ENCODE assay signal across 27 mouse cellular contexts in the genomic region with DNA sequence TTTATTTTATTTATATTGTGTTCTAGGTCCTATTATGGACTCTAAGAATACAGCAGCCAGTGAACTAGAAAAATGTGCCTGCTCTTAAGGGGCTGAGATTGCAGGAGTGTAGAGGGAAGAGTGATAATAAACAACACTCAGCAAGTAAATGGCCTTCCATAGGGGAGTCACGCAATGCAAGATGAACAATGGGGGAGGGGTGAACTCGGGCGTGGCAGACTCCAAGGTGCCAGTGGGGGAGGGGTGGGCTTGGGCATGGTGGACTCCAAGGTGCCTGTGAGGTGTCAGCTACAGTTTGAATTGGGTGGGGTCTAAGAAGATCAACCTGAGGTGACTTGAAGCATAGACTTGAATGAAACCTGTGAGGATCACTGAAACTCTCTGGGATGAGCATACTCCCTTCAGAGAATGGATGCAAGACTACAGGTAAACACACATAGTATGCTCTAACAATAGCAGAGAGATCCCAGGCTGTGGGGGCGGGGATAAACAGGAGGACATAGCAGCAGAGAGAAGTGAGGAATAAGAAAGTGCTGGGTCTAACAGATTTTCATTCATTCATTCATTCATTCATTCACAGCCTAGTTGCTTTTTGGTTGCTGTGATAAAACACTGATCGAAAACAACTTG.
"Had no signal": no experiment of that assay in that cellular context is flagged by ENCODE, and none has a peak within 500 bp of the region (broad histone marks: within the 10 kb centered on the region; RNA-seq: fewer than 3 reads in every experiment).

No protein-coding gene starts in this region.

- H3K4me1 ChIP-seq: hindbrain, embryonic 12.5 days; intestine, embryonic 15.5 days; limb, embryonic 15.5 days; liver, embryonic 12.5 days had no signal

- H3K4me2 ChIP-seq: heart, embryonic 12.5 days; hindbrain, embryonic 12.5 days; hindbrain, embryonic 14.5 days; intestine, embryonic 15.5 days; kidney, embryonic 15.5 days; limb, embryonic 13.5 days; limb, embryonic 15.5 days; liver, embryonic 12.5 days had no signal

- H3K27me3 ChIP-seq: heart, embryonic 12.5 days; hindbrain, embryonic 12.5 days; intestine, embryonic 15.5 days; kidney, embryonic 15.5 days; limb, embryonic 13.5 days; limb, embryonic 15.5 days; liver, embryonic 12.5 days had no signal

- H3K4me3 ChIP-seq: gastrocnemius, adult 2 months; heart, adult 2 months; heart, embryonic 10.5 days; heart, embryonic 12.5 days; hindbrain, embryonic 10.5 days; hindbrain, embryonic 12.5 days; intestine, embryonic 15.5 days; kidney, embryonic 15.5 days; limb, embryonic 13.5 days; limb, embryonic 15.5 days; liver, embryonic 12.5 days had no signal

- H3K36me3 ChIP-seq: heart, embryonic 10.5 days; heart, embryonic 12.5 days; hindbrain, embryonic 10.5 days; hindbrain, embryonic 12.5 days; intestine, embryonic 15.5 days; kidney, embryonic 15.5 days; limb, embryonic 13.5 days; limb, embryonic 15.5 days; liver, embryonic 12.5 days had no signal

- H3K9ac ChIP-seq: heart, embryonic 12.5 days; hindbrain, embryonic 12.5 days; hindbrain, embryonic 14.5 days; intestine, embryonic 15.5 days; kidney, embryonic 15.5 days; limb, embryonic 13.5 days; limb, embryonic 15.5 days; liver, embryonic 12.5 days; liver, embryonic 14.5 days had no signal

- ATAC-seq: inflammation-experienced regulatory T-cells, adult 6 months; intestine, embryonic 15.5 days; intestine, postnatal 0 days; liver, embryonic 12.5 days had no signal

- H3K9me3 ChIP-seq: heart, embryonic 10.5 days; heart, embryonic 12.5 days; hindbrain, embryonic 10.5 days; hindbrain, embryonic 12.5 days; intestine, embryonic 15.5 days; kidney, embryonic 15.5 days; limb, embryonic 13.5 days; limb, embryonic 15.5 days; liver, embryonic 12.5 days had no signal

- DNase-seq: gastrocnemius, adult 2 months; gastrocnemius, postnatal 10 days; gastrocnemius, postnatal 25 days; heart, adult 2 months; heart, postnatal 10 days; heart, postnatal 36 days; kidney, adult 18-20 months; kidney, adult 9 months; kidney, postnatal 14 days; kidney, postnatal 36 days; layer of hippocampus, adult 9-11 months; layer of hippocampus, postnatal 36 days; left cerebral cortex, postnatal 4 days had no signal

- H3K27ac ChIP-seq: heart, embryonic 10.5 days; hindbrain, embryonic 10.5 days; hindbrain, embryonic 12.5 days; hindbrain, embryonic 14.5 days; intestine, embryonic 15.5 days; kidney, embryonic 15.5 days; kidney, postnatal 0 days; limb, embryonic 13.5 days; limb, embryonic 15.5 days; liver, embryonic 12.5 days; liver, embryonic 14.5 days had no signal
